Mouse (Mus musculus): ENCODE results near the gene Morn3.

Morn3 gene

DNA sequence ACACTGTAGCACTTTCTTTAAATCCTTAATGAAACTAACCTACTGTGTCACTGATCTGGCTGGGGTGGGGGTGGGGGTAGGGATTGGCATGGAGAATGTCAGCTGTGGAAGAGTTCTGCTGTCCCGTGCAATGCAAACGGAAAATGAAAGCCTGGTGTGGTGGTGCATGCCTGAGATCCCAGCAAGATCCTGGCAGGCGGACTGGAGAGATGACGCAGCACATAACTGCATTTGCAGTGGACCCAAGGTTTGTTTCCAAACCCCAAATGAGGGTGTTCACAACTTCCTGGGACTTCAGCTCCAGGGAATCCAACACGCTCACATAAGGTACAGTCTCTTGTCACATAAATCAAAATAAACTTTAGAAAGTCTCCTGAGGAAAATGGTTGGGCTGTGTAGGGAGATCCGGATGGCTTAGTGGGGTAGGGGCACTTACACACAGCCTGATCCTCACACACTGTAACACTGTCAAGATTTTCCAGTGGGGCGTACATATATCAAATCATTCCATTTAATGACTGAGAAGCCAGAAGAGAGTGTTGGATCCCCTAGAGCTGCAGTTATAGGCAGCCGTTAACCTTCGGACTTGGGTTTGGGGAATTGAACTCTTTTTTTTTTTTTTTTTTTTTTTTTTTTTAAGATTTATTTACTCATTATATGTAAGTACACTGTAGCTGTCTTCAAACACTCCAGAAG lies 14.0 kb upstream of the Morn3 start:
- DNase-seq (ENCODE audit: low spot score in 2 of 2), result no peak

DNA sequence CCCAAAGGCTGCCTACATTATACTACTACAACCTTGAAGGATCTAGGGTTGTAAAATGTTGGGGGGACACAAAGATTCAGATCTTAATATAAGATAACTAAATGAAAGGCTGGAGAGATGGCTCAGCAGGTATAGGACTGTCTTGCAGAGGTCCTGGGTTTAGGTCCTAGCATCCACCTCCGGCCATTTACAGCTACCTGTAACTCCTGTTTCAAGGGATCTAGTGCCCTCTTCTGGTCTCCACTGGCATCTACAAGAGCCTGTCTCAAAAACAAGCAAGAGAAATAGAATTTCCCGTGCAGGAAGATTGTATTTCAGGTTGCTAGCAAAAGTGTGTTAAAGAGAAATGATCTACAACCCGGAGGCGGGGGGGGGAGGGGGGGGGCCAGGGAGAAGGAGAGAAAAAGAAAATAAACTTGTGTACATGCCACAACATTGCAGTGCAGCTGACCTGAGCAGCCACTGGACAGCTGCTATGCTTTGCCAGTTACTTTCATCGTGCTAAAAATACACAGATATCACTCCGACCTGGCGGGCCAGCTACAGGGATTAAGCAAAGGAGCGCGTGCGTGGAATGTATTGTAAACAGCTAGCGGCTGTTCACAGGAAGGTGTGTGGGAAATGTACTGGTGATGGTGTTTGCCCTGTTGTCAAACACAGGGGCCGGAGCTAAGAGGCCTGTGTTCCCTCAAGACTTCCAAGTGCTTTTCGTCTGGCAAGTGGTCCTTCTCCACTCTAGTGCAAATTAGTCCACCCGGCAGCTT lies 13.1 kb upstream of the Morn3 start:
- no peak for DNase-seq (ENCODE audit: low spot score in 2 of 2)

DNA sequence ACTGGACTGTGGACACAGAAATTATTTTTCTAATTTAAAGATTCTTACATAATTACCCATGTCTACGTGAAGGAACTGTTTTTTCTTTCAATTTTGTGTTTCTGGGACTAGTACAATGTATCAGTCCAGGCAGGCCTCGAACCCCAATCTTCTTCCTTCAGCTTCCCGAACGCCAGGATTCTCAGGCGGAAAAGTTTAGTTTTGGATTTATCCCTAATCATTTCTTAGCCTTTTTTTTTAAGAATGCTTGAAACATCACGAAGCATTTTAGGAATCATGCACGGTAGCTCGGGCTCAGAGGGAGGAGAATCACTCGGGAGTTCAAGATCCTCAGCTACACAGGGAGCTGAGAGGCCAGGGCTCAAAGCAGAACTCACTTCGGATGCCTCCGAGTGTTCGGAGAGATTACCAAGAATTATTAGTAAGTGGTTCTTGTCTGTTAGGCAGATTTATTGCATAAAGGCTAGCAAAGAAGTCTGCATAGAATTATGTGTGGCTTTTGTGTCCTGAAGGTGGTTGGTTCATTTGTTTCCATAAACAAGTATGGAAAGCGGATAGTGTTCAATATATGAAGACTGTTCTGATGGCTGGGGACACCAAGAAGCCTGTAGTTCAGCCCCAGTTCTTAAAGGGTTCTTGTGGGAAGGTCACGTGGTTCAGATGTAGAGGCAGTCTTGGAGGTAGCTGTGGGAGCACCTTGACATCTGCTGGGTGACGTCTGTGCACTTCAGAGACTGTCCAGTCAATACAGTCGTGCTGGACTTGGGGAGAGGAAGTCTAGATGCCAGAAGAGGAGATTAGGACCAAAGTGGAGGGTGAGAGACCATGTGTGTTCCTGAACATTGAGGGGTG lies 11.7 kb upstream of the Morn3 start:
- no peak for DNase-seq (ENCODE audit: low spot score in 2 of 2)

DNA sequence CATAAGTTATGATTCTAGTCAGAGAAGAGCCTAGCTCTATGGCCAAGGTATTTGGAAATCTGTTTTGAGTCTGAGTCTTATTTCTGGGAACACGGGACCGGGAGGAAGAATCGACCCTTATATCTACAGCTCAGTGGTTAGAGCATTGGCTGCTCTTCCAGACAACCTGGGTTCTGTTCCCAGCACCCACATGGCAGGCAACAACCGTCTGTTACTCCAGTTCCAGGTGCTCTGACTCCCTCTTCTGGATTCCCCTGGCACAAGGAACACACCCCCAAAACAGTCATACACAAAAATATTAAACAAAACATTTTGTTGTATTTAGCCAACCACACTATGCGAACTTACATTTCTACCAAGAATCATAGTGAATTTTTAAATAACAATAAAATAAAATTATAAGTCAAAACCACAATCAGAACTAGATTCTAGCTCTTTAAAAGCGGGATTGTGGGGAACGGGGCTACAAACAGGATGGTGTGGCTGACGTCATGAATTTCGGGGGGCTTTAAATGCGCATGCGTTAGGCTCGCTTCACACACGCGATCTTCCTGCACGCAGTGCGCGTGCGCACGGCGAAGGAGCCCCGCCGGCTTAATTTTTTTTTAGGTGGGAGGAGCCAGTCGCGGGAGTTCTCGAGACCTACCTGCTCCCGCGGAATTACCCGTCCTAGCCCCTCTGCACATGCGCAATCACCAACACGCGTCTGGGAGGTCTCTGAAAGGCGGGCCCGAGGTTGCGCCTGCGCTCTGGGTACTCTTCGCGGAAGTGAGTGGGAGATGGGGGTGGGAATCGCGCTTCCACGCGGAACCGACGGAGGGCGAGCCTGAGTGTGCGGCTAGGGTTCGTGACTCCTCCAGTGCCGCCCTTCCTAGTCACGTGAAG lies 10.8 kb upstream of the Morn3 start:
- DNase-seq (ENCODE audit: low spot score in 2 of 2), result peak; percentile 92 to 98

DNA sequence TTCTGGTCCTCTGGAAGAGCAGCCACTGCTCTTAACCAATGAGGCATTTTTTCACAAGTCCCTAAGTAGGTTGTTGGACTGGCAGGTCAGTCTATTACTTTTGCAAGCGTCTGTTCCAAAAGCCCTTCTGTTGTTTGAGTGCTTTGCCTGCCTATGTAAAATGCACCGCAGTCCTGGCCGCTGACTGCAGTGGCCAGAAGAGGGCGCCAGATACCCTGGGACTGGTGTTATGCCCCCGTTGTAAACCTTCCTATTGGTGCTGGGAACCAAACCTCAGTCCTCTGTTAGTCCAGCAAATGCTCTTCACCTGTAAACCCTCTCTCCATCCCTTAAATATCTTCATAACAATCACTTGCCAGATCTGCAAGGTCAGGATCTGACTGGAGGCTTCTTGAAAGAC lies 4.9 kb upstream of the Morn3 start:
- no peak for DNase-seq (ENCODE audit: low spot score in 2 of 2)

DNA sequence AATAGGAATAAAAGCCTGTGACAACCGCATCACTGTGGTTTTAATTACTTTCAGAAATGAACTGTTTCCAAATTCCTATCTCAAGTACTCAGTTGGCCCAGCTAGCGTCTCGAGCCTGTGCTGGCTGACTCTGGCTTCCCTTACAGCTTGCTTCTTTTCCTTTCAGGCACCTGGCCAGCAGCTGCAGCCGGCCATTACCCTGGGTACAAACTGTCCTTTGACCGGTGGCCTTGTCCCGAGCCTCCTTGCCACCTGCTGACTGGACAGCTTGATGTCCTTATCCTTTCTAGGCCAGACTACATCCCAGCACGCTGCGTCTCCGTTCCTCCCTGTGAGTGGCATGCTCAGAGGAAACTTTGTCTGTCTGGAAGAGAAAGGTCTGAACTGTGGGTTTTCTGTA lies 4.1 kb upstream of the Morn3 start:
- DNase-seq (ENCODE audit: low spot score in 2 of 2), result no peak

DNA sequence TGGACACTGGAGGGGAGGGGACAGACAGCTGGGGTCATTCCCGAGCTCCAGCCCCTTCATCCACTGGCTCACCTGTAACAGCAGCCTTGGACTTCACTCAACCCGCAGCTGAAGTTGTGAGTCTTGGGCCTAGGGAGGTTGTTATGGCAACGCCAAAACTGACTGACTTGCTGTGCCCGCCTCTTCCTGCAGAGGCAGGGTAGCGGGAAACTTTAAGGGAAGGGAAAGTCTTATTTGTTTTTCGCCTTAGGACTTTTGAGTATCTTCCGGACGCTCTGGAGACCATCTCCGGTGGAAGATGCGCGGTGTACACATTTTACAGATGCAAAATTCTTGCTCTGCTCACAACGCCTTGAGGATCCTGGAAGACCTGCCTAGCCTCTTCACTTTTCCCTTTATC lies 2.5 kb upstream of the Morn3 start:
- no peak for DNase-seq (ENCODE audit: low spot score in 2 of 2)

DNA sequence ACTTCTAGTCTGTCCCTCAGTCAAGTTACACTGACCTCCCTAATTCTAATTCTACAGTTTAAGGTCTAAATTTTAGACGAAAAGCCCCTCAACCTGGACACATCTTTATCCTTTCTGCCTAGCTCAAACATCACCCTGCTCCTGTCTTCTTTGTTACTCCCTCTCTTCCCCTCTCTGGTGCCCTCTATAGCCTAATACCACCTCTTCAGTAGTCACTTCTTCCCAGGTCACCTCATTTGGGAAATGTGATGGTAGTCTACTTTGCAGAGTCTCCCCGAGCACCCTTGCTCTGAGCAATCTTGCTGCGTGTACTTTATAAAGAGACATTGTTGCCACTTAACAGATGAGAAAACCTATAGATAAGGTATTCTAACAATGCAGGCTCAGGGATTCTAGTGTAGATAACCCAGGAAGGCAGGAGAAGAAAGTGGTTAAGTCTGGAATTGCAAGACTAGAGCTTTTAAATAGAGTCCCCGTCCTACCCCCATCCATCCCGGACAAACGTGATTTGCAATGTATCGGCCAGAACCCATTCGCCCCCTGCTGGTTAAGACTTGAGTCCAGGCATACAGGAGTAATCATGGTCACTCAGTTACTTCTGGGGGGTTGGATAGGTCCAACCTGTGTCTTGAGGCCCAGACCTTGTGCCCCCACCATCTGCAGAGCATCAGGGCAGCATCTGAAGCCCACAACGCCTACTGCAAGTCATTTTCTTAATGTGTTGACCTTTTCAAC lies 1.1 kb downstream of the Morn3 start:
- peak in 1 of 2 experiments; percentile 51 for DNase-seq (ENCODE audit: low spot score in 2 of 2)

DNA sequence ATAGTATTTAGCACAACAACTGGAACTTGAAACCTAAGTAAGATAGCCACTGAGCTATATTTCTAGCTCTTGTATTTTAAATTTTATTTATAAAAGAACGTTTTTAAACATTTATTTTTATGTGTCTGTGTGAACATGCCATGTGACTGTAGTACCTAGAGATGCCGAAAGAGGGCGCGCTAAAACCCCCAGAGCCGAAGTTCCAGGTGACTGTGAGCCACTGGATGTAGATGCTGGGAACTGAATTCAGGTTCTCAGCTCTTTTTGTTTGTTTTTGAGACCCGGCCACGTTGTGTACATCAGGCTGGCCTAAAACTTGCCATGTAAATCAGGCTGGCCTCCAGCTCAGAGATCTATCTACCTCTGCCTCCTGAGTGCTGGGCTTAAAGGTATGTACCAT lies 3.0 kb downstream of the Morn3 start:
- no peak for DNase-seq (ENCODE audit: low spot score in 2 of 2)

DNA sequence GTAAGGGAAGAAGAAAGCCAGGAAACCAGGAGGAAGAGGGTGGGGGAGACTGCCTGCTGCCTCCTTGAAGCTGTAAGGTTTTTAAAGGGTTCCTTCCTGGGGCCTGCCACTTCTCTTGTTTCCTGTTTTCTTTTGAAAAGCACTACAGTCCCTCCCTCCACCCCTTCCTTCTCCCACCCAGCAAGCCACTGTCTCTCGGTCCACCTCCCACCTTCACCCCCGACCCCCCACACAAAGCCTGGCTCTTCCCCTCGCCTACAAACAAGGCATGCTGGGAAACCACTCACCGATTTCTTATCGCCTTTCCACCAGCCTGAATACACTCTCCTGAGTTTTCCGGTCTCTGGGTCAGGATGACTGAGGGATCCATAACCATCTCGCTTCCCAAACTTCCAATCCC lies 6.0 kb downstream of the Morn3 start:
- DNase-seq (ENCODE audit: low spot score in 2 of 2), result no peak

DNA sequence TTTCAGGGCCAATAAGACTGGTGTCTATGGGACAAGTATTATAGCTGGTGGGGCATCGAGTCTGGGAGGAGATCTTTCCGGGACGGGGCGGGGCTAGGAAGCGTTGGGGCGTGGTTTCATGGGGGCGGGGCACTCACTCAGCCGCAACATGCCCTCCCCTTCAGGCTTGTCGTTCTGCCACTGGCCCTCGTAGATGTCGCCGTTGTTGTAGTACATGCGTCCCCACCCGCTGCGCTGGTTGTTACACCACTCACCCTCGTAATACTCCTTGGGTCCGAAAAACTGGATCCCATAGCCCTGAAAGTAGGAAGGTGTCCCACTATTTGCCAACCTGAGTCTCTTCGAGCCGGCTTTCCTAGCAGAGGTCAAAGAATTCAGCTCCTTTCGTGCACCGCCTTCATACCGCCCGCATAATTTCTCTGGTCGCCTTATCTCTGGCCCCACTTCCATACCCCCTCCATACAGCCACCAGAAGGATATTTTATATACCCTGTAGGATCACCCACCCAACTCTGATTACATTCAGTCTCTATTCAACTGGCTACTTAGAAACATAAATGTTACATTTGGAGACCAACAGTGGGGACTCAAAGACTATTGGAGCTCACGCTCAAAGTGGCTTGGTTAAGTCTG lies 7.6 kb downstream of the Morn3 start:
- peak in 1 of 2 experiments; percentile 39 for DNase-seq (ENCODE audit: low spot score in 2 of 2)

DNA sequence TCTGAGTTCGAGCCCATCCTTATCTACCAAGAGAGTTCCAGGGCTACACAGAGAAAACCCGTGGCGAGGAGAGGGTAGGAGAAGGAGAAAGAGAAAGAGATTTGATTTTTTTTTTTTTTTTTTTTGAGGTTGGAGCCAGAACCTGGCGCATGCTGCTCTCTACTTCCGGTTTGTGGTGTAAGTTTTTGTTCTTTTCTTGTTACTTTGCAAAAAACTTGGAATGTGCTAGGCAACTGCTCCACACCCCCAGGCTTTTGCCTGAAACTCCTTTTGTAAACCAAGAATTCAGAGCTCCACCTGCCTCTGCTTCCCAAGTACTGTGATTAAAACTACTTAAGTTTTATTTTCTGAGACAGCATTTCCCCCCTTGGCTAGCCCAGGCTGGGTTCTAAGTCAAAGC lies 8.7 kb downstream of the Morn3 start:
- DNase-seq (ENCODE audit: low spot score in 2 of 2), result no peak

DNA sequence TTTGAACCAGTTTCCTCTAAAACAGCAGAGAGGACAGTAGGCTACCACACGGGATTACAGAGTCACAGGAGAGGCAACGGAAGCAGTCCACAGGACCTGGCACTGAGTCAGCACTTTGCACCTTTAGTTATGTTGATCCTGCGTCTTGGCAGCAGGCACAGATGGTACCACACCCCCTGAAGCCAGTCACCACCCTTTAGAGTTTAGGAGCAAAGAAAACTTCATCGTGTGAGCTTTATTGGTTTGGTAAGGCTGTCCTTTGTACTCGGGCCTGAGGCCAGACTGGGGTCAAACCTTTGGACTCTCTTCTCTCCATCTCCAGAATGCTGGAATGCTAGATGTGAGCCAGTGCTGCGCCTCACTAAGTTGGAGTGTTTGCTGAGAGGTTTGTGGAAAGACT lies 11.3 kb downstream of the Morn3 start:
- no peak for DNase-seq (ENCODE audit: low spot score in 2 of 2)

DNA sequence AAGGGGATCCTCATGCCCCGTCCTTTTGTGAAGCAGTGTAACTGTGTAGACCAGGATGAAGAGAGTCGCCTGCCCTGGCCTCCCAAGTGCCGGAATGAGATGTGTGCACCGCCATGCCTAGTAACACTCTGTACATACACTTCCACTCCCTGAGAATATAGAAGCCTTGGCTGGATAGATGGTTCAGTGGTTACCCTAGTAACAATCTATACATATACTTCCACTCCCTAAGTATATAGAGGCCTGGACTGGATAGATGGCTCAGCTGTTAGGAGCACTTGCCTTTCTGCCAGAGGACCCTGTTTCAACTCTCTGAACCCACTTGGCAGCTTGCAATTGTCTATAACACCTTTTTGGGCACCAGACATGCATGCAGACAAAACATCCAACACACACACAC lies 11.7 kb downstream of the Morn3 start:
- no peak for DNase-seq (ENCODE audit: low spot score in 2 of 2)

DNA sequence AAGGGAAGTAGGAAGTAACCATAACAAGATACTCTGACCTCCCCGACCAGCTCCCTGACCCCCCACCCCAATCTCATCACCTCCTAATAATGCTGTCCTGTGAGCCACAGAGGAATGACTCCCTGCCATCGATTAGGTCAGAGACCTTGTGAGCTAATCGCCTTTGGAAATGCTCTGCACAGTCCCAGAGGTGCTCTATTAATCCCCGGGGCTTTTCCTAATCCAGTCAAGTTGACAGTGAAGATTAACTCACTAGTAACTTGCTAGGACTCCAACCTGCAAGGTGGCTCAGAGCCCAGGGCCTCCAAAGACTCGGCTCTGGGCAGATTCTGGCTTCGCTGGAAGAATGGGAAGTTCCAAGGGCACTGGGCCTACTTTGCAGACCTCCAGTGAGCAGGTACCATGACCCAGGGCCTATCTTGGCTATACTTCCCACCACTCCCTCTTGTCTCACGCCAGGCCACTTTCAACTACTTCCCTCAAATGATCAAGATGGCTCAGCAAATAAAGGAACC lies 13.1 kb downstream of the Morn3 start:
- DNase-seq (ENCODE audit: low spot score in 2 of 2), result no peak

DNA sequence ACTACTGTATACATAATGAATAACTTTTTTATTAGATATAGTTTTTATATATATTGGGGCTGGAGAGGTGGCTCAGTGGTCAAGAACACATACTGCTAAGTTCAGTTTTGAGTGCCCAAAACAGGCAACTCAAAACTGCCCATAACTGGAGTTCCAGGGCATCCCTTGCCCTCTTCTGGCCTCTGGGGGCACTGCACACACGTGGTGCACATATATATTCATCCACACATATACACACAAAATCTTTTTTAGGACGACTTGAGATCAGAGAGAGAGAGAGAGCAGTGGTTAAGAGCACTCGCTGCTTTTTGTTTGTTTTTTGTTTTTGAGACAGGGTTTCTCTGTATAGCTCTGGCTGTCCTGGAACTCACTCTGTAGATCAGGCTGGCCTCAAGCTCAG lies 15.5 kb downstream of the Morn3 start:
- no peak for DNase-seq (ENCODE audit: low spot score in 2 of 2)

DNA sequence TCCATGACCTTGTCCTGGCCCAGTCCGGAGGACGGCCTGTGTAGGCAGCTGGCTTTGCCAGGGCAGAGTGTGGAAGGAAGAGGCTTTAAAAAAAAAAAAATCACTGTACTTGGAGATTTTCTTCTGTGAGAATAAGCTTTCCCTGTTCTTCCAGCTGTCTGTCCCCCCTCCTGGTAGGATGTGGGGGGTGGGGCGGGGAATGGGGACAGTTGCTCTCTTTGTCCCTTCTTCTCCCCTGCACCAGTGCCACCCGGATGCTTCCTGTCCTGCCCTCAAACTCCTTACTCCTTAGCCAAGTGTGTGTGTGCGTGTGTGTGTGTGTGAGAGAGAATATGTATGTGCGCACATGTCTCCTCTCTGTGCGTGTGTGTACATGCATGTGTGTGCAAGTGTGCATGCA lies 17.1 kb downstream of the Morn3 start:
- no peak for DNase-seq (ENCODE audit: low spot score in 2 of 2)

DNA sequence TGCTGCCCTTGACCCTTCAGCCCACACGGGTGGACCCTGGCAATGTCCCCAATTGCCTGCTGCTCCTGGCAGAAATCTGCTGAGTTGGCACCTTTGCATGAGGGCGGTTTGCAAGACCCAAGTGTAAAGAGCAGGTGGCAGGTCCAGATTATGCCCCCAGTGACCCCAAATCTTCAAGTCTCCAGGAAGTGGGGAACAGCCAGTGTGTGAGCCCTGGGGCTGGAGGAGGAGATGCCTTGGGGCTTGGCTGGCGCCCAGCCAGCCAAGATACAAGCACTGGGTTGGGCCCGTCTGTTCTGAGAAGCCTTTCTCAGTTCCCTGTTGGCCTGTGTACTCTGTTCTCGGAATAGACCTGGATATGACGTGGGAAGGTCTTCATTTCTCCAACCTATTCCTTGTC lies 19.4 kb downstream of the Morn3 start:
- no peak for DNase-seq (ENCODE audit: low spot score in 2 of 2)

DNA sequence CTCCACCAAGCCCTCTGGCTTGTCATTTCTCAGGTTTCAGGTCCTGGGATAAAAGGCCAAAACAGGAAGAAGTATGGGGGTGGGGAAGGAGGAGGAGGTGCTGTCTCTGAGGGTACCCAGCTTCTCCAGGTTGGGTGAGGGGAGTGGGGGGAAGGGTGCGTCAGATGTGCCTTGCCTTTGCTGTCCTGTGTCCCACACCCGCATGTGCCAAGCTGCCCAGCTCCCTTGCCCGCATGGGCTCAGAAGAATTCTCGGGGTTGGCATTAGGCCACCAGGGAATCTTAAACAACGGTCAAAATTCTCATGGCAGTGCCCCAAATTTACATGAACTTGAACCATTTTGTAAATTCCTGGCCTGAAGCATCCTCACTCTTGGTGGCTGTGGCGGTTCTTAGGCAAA lies 20.4 kb downstream of the Morn3 start:
- DNase-seq (ENCODE audit: low spot score in 2 of 2), result no peak

DNA sequence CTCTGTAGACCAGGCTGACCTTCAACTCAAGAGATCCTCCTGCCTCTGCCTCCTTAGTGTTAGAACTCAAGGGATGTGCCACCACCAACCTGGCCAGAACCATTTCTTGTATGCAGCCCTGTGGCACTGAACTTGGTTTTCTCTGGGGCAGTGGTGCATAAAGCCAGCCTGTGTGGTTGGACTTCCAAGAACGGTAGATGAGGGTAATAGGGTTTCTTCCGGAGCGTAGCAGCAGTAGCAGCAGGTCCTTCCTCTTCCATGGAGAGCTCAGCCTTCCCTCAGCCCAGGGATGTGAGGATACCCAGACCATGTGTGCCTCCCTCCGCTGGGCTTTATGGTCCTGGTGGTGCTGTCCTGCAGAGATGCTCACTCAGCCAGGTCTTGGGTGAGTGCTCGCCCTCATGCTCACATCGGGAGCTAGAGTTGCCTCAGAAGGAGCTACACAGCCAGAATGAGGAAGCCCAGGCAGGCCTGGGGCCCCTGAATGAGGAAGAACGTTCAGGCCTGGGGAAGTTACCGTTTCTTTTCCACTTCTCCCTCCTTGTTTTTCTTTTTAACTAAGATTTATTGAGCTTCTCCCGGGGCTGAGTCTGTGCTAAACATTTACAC lies 21.7 kb downstream of the Morn3 start:
- DNase-seq (ENCODE audit: low spot score in 2 of 2), result no peak

Data from cerebellum, postnatal 4 days (tissue).